Mouse (Mus musculus) heart, postnatal 0 days (tissue): Measurements from ENCODE around the gene Nipal4. TPM values are rescaled to one million over a fixed set of nuclear protein-coding genes. Genes with fewer than 3 reads are reported as not detected.
A peak's percentile ranks its signal among the peaks of the same experiment; 100 is the strongest.
"Not testable (repeated sequence)": the region's sequence is repeated elsewhere in the genome, so short reads cannot be mapped to it uniquely, and the experiment has no call there.

Source experiments
- ATAC-seq: fragments of 200-750 bp; cut with Nextera tagmentation; 2 replicates; pipeline ENCODE4 v1.8.0; 2017; ENCODE audit warnings: low read depth, moderate number of reproducible peaks, moderate library complexity; ENCODE audit not compliant: insufficient read depth
- DNase-seq: peaks from one replicate; pipeline ENCODE4 v3.0.0-alpha.2; 2016; ENCODE audit warnings: low spot score
- H3K27ac ChIP-seq: fragments of 300-500 bp; sonication (generic); 2 replicates; pipeline ENCODE4 v1.5.1; 2014; ENCODE audit warnings: low read depth, mild to moderate bottlenecking
- H3K27me3 ChIP-seq: fragments of 300-500 bp; sonication (generic); 2 replicates; pipeline ENCODE4 v1.6.1; 2014; ENCODE audit warnings: low read length, mixed read lengths; ENCODE audit not compliant: control insufficient read depth, insufficient read depth
- H3K36me3 ChIP-seq: fragments of 300-500 bp; sonication (generic); replicated peaks from 2 replicates; pipeline ENCODE4 v1.6.1; 2014; ENCODE audit warnings: low read length, mixed read lengths; ENCODE audit not compliant: control insufficient read depth, insufficient read depth
- H3K4me1 ChIP-seq: fragments of 300-500 bp; sonication (generic); 2 replicates; pipeline ENCODE4 v1.6.1; 2014; ENCODE audit warnings: antibody characterized with exemption; ENCODE audit not compliant: control insufficient read depth, insufficient read depth
- H3K4me2 ChIP-seq: fragments of 300-500 bp; sonication (generic); 2 replicates; pipeline ENCODE4 v1.6.1; 2014; ENCODE audit warnings: low read depth, mild to moderate bottlenecking, low read length, moderate library complexity
- H3K4me3 ChIP-seq: fragments of 300-500 bp; sonication (generic); 2 replicates; pipeline ENCODE4 v1.5.1; 2014; ENCODE audit warnings: low read depth, low read length
- H3K9ac ChIP-seq: fragments of 300-500 bp; sonication (generic); replicated peaks from 2 replicates; pipeline ENCODE4 v1.6.1; 2014; ENCODE audit warnings: low read depth, low read length, mixed read lengths
- H3K9me3 ChIP-seq: fragments of 300-500 bp; sonication (generic); replicated peaks from 2 replicates; pipeline ENCODE4 v1.6.1; 2016; ENCODE audit warnings: low read length; ENCODE audit not compliant: control insufficient read depth
- CTCF ChIP-seq: IDR thresholded peaks from 2 replicates; pipeline ENCODE4 v1.5.1; 2016; ENCODE audit warnings: antibody characterized with exemption, control low read depth, low read depth
- EP300 ChIP-seq: IDR thresholded peaks from 2 replicates; pipeline ENCODE4 v1.6.1; 2016; ENCODE audit warnings: antibody characterized with exemption, low read depth
- WGBS: fragments of 180-500 bp; shearing (Covaris S2); extraction: QIAGEN DNeasy Blood & Tissue Kit; methylation state at CpG from one replicate; pipeline ENCODE4 v1.1.7; 2014; 5-methylcytosine and 5-hydroxymethylcytosine counted together
- polyA plus RNA-seq: library from polyadenylated mRNA; unstranded; fragments of >200 nt; fragmentation: Nextera tagmentation; extraction: Ambion mirVana; gene quantifications from 2 replicates; pipeline ENCODE4 v1.2.1, GENCODE M21; 2015
- total RNA-seq: library from RNA; depleted of rRNA; stranded (reverse); fragments of >200 nt; gene quantifications from 2 replicates; pipeline ENCODE4 v1.2.3, GENCODE M21; 2014; ENCODE audit warnings: low replicate concordance

Gene Nipal4
- total and polyA plus RNA-seq, 2 experiments from 2014 or later = 2.5 to 10.9 TPM

DNA sequence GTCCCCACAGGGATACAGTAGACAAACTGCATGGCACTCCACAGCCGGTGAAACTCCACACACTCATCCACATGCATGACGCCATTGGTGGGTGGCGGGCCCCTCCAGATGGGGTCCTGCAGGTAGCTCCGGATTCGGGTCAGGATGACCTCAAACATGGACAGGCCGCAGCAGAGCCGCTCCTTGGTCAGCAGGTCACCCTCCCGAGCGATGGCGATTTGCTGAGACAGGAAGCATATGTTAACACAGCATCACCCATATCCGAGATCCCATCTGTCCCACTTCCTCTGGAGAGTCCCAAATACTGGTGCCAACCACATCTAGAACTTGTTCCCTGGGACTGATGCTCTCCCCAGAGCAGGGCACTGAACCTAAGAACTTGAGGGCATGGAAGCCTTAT, 34.4 kb upstream of the Nipal4 start:
- 86% methylated on average over 11 of the region's 11 CpGs for WGBS
- no peak for DNase-seq
- peaks cover 7% of the 10 kb centered on the region; the same call in 1 of the 2 replicates for H3K36me3 ChIP-seq
- no peak for ATAC-seq
- TF ChIP-seq CTCF (no peak), EP300 (no peak)
- no peak overlapping the region for H3K4me3 ChIP-seq
- no peak overlapping the region for H3K4me2 ChIP-seq
- peaks cover 13% of the 10 kb centered on the region for H3K4me1 ChIP-seq
- H3K9me3 ChIP-seq = no peaks in the 10 kb centered on the region
- no peak overlapping the region for H3K9ac ChIP-seq
- H3K27ac ChIP-seq = no peak overlapping the region
- no peaks in the 10 kb centered on the region for H3K27me3 ChIP-seq

DNA sequence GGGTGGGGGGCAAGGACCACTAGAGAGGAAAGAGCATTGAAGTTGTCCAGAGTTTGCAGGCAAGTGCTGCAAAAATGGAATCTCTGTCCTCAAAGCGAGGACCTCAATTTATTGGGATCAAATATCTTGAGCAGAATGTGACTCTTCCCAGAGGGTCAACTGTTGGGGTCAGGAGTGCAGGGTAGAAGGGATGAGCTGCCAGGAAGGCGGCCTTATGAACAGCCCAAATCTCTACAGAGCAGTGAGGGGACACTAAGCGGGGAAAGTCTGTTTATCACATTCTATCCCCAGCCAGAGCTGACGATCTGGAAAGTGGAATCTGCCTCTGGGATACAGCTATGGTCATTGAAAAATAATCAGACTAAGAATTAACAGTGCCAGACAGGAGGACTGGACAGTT, 27.9 kb upstream of the Nipal4 start:
- 0 out of 2 replicates have a peak, but pooled peaks cover under 1% of the 10 kb centered on the region for H3K36me3 ChIP-seq
- H3K27ac ChIP-seq = no peak overlapping the region
- TF ChIP-seq CTCF = no peak
- no peak for TF ChIP-seq EP300
- H3K27me3 ChIP-seq = no peaks in the 10 kb centered on the region
- no peak for DNase-seq
- H3K9me3 ChIP-seq = no peaks in the 10 kb centered on the region
- H3K4me2 ChIP-seq = no peak overlapping the region
- ATAC-seq = no peak
- WGBS = 69% methylated on average over 4 of the region's 4 CpGs
- H3K9ac ChIP-seq = no peak overlapping the region
- H3K4me3 ChIP-seq = no peak overlapping the region
- H3K4me1 ChIP-seq = no peaks in the 10 kb centered on the region

GRCm38 (mm10) chr11:46188283-46188682, 22.0 kb upstream of the Nipal4 start:
- no peaks in the 10 kb centered on the region for H3K9me3 ChIP-seq
- ATAC-seq = no peak
- H3K4me1 ChIP-seq = no peaks in the 10 kb centered on the region
- TF ChIP-seq CTCF = no peak
- 81% methylated on average over 2 of the region's 2 CpGs for WGBS
- no peak overlapping the region for H3K27ac ChIP-seq
- no peaks in the 10 kb centered on the region for H3K36me3 ChIP-seq
- DNase-seq = no peak
- no peak overlapping the region for H3K4me3 ChIP-seq
- H3K9ac ChIP-seq = no peak overlapping the region
- no peaks in the 10 kb centered on the region for H3K27me3 ChIP-seq
- H3K4me2 ChIP-seq = no peak overlapping the region

- TF ChIP-seq CTCF = no peak
- TF ChIP-seq EP300 = no peak
- Histone ChIP-seq H3K4me3 (no peak overlapping the region), H3K9me3 (no peaks in the 10 kb centered on the region), H3K9ac (no peak overlapping the region), H3K4me2 (no peak overlapping the region), H3K4me1 (no peaks in the 10 kb centered on the region), H3K27me3 (no peaks in the 10 kb centered on the region), H3K27ac (no peak overlapping the region), H3K36me3 (no peaks in the 10 kb centered on the region)
- 26% methylated on average over 4 of the region's 4 CpGs for WGBS
- DNase-seq (peak; percentile 26), ATAC-seq (no peak; the same call in 1 of the 2 replicates)
Observed at GRCm38 (mm10) chr11:46185486-46185885, 19.2 kb upstream of the Nipal4 start.

- H3K9ac ChIP-seq = no peak overlapping the region
- 72% methylated on average over 3 of the region's 3 CpGs for WGBS
Observed at GRCm38 (mm10) chr11:46184946-46185345, 18.6 kb upstream of the Nipal4 start.

GRCm38 (mm10) chr11:46182031-46182430, 15.7 kb upstream of the Nipal4 start:
- not testable (repeated sequence) for H3K9me3 ChIP-seq, H3K9ac ChIP-seq, H3K27ac ChIP-seq, H3K4me1 ChIP-seq, H3K36me3 ChIP-seq, H3K27me3 ChIP-seq, ATAC-seq, DNase-seq, H3K4me3 ChIP-seq, H3K4me2 ChIP-seq
- WGBS = 96% methylated on average over 1 of the region's 1 CpGs

More at GRCm38 (mm10) chr11:46184946-46185345, 18.6 kb upstream of the Nipal4 start:
- ATAC-seq (no peak), DNase-seq (no peak)
- Histone ChIP-seq H3K4me2 (no peak overlapping the region), H3K4me3 (no peak overlapping the region), H3K36me3 (no peaks in the 10 kb centered on the region), H3K27me3 (no peaks in the 10 kb centered on the region), H3K9me3 (no peaks in the 10 kb centered on the region), H3K4me1 (no peaks in the 10 kb centered on the region), H3K27ac (no peak overlapping the region)
- TF ChIP-seq CTCF = no peak
- no peak for TF ChIP-seq EP300
